ENCODE assay signal across 8 mouse cellular contexts in the genomic region with DNA sequence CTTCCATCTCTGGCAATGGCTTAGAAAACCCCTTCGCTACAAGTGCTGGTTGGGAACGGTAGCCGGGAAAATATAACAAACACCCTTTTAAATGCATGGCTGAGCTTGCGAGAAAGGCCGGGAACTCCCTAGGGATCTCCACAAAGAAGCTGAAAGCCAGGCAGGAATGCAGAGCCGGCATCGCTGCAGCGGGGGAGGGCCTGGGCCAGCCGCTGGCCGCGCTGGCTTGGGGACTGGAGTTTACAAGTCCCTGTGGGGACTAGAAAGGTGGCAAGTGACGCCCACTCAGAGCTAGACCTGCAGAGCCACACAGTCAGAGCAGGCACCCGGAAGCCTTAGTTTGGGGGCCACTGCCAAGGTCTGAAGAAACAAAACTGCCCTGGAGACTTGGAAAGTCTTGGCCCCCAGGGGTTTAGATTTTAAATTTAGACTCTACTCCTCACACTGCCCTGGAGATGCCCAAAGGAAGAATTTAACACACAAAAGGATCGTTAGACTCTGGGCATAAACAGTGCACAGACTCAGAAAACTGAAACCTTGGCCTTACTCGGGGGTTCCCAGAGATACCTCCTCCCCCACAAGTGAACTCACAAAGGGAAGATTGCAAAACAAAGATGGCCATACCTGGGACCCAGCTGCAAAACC. TPM values are rescaled to one million over a fixed set of nuclear protein-coding genes. Genes with fewer than 3 reads are reported as not detected.
DNase-seq lines count a peak whose midpoint lies in the region; TF ChIP-seq lines count a peak whose summit lies in the region.

No protein-coding gene starts in this region.

- H3K9me3 ChIP-seq in ES-Bruce4 (replicated peaks; ENCODE audit: control insufficient read depth, insufficient read depth, low read length, poor library complexity, severe bottlenecking): peaks cover 9% of the 10 kb centered on the region

- peak overlapping the region; percentile 71 for H3K27ac ChIP-seq in ES-Bruce4 (ENCODE audit: insufficient read depth, low read length)

- H3K9ac ChIP-seq in ES-Bruce4 (ENCODE audit: low read depth, poor library complexity, severe bottlenecking): peak overlapping the region; percentile 25; the same call in 1 of the 2 replicates

- no peaks in the 10 kb centered on the region for H3K36me3 ChIP-seq in ES-Bruce4 (ENCODE audit: control insufficient read depth, insufficient read depth, low read length, poor library complexity, severe bottlenecking)

- peak; percentile 67; the same call in 1 of the 2 replicates for TF ChIP-seq EP300 in ES-Bruce4 (IDR thresholded peaks at IDR 0.05; ENCODE audit: insufficient read depth, low read depth, low read length)

- H3K4me1 ChIP-seq in ES-Bruce4 (ENCODE audit: control insufficient read depth, insufficient read depth, low read length): peaks cover 11% of the 10 kb centered on the region

- no peaks in the 10 kb centered on the region for H3K27me3 ChIP-seq in ES-Bruce4 (ENCODE audit: control insufficient read depth, insufficient read depth, low read length, poor library complexity, severe bottlenecking)

- peak; percentile 82 for DNase-seq in adrenal gland, postnatal 14 days
- peak; percentile 58 for DNase-seq in gastrocnemius, postnatal 14 days
- DNase-seq in induced T-regulatory cell, adult 2 months (ENCODE audit: low read depth): peak; percentile 36
- DNase-seq in lung, postnatal 10 days: peak; percentile 77
- DNase-seq in skeletal muscle tissue, adult 2 months (ENCODE audit: low read depth, low spot score): peak; percentile 56
- no peak for DNase-seq in cerebellum, adult 18-20 months
- DNase-seq in thymus, postnatal 4 days: no peak

- H3K4me3 ChIP-seq in ES-Bruce4 (ENCODE audit: low read depth, low read length): no peak overlapping the region

- intact Hi-C loops in gastrocnemius, postnatal 14 days (cut with DNase I; ENCODE audit: low total_unique reads): no loop called here

- no peak for TF ChIP-seq POLR2A in ES-Bruce4 (IDR thresholded peaks at IDR 0.05; ENCODE audit: insufficient read depth, low read length)

- no peak for TF ChIP-seq CTCF in ES-Bruce4 (IDR thresholded peaks at IDR 0.05; ENCODE audit: low read depth, low read length)

RNA-seq across cellular contexts. Expression of a gene that starts 59.4 kb away (rescaled TPM):
- polyA plus RNA-seq in ES-Bruce4 (2011; ENCODE audit: insufficient read depth, insufficient read length, low read depth, missing spikeins): 2.2 and 2.4 TPM in 2 replicates
- 0.98 and 2.0 TPM in 2 replicates for total RNA-seq in adrenal gland, postnatal 14 days (2021)
- total RNA-seq in gastrocnemius, postnatal 14 days (2021): under 1 TPM; 0.44 to 0.45 TPM

Comparison
In these comparisons a context has a peak if more than half of its experiments do, and no peak if none do; other contexts are left out.
1. DNase-seq: peak in adrenal gland, postnatal 14 days (single experiment), gastrocnemius, postnatal 14 days (single experiment), induced T-regulatory cell, adult 2 months (single experiment), lung, postnatal 10 days (single experiment) and skeletal muscle tissue, adult 2 months (single experiment); none in cerebellum, adult 18-20 months (0 of 2) and thymus, postnatal 4 days (single experiment).